Mouse (Mus musculus): ENCODE results near the gene Ppp2r2c. TPM values are rescaled to one million over a fixed set of nuclear protein-coding genes. Genes with fewer than 3 reads are reported as not detected.

The Ppp2r2c gene
- polyA plus RNA-seq, 1 experiment from 2014 or later: 0.08 TPM

DNA sequence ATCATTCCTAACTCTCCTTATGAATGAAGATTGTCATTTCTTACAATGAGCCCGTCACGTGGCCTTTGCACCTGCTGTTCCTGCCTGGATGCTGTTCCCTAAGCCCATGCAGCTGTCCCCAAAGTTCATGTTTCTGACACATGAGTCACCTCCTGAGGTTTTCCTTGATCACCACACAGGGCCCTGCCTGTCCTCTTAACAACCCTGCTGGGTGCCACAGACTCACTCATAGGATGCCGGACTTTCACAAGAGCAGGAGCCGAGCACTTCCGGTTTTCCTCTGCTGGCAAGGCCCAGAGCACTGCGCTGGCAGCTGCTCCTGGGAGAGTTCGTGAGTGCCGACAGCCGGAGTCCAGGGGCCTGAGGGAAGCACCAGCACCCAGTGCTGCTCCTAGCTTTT, 132.7 kb downstream of the Ppp2r2c start:
- no peak overlapping the region for H3K4me2 ChIP-seq (ENCODE audit: low read depth, low read length)
- no peaks in the 10 kb centered on the region for H3K36me3 ChIP-seq (ENCODE audit: control insufficient read depth, insufficient read depth)
- WGBS: 77% methylated on average over 9 of the region's 9 CpGs
- no peaks in the 10 kb centered on the region for H3K4me1 ChIP-seq (ENCODE audit: control insufficient read depth, insufficient read depth, low read length)
- no peaks in the 10 kb centered on the region; the same call in 1 of the 2 replicates for H3K27me3 ChIP-seq (ENCODE audit: control insufficient read depth, insufficient read depth, low read length)
- no peak overlapping the region for H3K4me3 ChIP-seq (ENCODE audit: low read length)
- no peaks in the 10 kb centered on the region for H3K9me3 ChIP-seq (replicated peaks; ENCODE audit: control insufficient read depth, low read length)
- no peak overlapping the region for H3K27ac ChIP-seq (ENCODE audit: low read length)
- H3K9ac ChIP-seq (ENCODE audit: low read length): no peak overlapping the region
- no peak for ATAC-seq (replicated peaks; ENCODE audit: extremely low read depth, insufficient read depth, low FRiP score)

DNA sequence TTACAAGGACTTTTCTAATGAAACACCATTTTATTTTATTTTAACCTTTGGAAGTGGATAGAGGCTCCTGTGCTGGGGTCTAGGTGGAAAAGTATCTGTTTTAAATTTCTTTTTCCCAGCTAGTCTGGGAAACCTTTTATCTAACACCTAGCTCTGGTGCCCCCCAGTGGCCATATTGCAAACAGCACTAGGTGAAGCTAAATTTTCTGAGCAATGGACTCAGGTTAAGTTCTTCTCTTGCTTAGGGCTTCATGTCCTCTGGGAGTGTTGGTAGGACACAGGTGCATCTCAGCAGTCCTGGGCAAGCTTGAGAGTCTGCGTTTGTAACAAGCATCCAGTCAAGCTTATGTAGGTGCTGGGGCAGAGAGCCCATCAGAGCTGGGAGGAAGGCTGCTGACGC, 133.7 kb downstream of the Ppp2r2c start:
- no peaks in the 10 kb centered on the region for H3K36me3 ChIP-seq (ENCODE audit: control insufficient read depth, insufficient read depth)
- no peak for ATAC-seq (replicated peaks; ENCODE audit: extremely low read depth, insufficient read depth, low FRiP score)
- H3K4me2 ChIP-seq (ENCODE audit: low read depth, low read length): no peak overlapping the region
- H3K27ac ChIP-seq (ENCODE audit: low read length): no peak overlapping the region
- no peaks in the 10 kb centered on the region for H3K9me3 ChIP-seq (replicated peaks; ENCODE audit: control insufficient read depth, low read length)
- H3K4me1 ChIP-seq (ENCODE audit: control insufficient read depth, insufficient read depth, low read length): no peaks in the 10 kb centered on the region
- WGBS: 58% methylated on average over 2 of the region's 2 CpGs
- H3K9ac ChIP-seq (ENCODE audit: low read length): no peak overlapping the region
- H3K4me3 ChIP-seq (ENCODE audit: low read length): no peak overlapping the region
- H3K27me3 ChIP-seq (ENCODE audit: control insufficient read depth, insufficient read depth, low read length): no peaks in the 10 kb centered on the region; the same call in 1 of the 2 replicates

Other genes with a start within 250 kb of the Ppp2r2c start
- gene D5Ertd579e, start 172.5 kb upstream of the Ppp2r2c start, polyA plus RNA-seq (2015; fragmentation: Nextera tagmentation; extraction: Ambion mirVana): 23.0 and 27.1 TPM in 2 replicates
- gene Bloc1s4, start 119.9 kb upstream of the Ppp2r2c start, polyA plus RNA-seq (2015; fragmentation: Nextera tagmentation; extraction: Ambion mirVana): 21.0 and 21.4 TPM in 2 replicates
- 285 and 303 TPM in 2 replicates for gene Mrfap1, start 71.7 kb upstream of the Ppp2r2c start, polyA plus RNA-seq (2015; fragmentation: Nextera tagmentation; extraction: Ambion mirVana)
- gene Man2b2, start 37.9 kb upstream of the Ppp2r2c start, polyA plus RNA-seq (2015; fragmentation: Nextera tagmentation; extraction: Ambion mirVana): 14.5 and 15.0 TPM in 2 replicates
- 18.4 and 19.2 TPM in 2 replicates for gene Wfs1, start 120.7 kb downstream of the Ppp2r2c start, polyA plus RNA-seq (2015; fragmentation: Nextera tagmentation; extraction: Ambion mirVana)
- not detected in 2 replicates for gene Gm1043, start 216.9 kb downstream of the Ppp2r2c start, polyA plus RNA-seq (2015; fragmentation: Nextera tagmentation; extraction: Ambion mirVana)

Measured in heart, embryonic 16.5 days (tissue).